Mouse (Mus musculus) thymus, postnatal 25 days (tissue): Measurements from ENCODE around the gene Maml2.

ENCODE experiments used
- DNase-seq: peaks from one replicate; pipeline ENCODE4 v3.0.0; 2022

Maml2 gene

DNA sequence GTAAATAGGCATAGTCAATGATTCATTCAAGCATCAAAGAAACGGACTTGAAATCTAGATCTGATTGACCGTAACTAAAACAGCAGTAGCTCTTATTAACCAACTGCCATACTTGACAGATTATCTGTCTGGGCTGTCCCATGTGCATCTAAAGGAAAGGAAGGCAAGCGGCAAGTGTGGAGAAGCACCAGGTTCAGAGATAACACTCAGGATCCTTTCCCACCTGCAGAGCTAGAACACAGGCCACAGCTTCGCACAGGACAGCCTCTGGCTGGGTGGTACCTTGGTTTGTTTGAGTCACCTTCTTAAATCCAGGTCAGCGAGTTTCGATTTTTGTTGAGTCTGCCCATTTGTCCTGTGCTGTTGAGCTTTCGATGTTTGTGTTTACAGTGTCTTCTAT lies 240.4 kb downstream of the Maml2 start:
- DNase-seq, result no peak

DNA sequence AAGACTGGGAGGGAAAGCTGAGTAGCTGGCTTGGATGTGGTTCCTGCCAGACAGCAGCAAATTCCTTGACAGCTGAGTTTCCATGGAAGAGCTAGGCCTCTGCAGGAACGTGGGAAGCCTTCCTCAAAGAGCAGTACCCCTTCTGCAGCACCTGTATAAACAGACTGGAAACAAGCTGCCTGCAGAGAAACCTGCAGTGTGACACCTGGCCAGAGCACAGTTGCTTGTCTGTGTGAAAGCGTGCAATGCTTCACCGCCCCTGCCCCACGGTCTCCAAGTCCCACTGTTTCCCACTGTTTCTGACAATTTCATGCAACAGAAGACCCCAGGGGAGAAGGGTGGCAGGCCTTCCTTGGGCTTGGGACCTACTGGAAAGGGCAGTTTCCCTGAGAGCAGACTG lies 241.8 kb downstream of the Maml2 start:
- no peak for DNase-seq

DNA sequence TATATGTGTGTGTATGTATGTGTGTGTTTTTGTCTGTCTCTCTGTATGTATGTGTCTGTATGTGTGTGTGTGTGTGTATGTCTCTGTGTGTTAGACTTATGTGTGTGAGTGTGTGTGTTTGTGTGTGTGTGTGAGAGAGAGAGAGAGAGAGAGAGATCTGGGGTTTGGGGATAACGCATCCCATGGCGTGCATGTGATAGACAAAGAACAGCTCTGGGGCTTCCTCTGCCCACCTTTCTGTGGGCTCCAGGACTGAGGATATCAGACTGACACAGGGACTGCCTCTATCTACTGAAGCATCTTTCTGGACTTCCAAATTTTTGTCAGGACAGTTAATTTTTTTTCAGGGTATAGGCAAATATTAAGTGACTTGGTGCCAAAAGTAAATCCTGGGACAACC lies 242.5 kb downstream of the Maml2 start:
- no peak for DNase-seq

DNA sequence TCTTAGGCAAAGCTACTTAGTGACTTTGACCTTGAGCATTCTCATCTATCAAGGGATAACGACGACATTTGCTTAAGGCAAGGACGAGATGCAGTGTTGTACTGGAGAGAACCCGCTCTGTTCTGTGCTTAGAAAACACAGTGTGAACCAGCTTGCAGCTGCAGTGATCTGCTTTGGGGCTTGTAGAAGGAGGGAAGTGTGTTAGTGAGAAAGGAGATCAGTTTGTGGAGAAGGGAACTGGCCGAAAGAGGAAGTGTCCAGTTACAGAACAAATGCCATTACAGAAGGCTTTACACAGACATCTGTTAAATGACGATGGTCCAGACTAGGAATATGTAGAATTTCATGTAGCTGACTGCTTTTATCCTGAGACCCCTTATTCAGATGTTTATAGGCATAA lies 243.0 kb downstream of the Maml2 start:
- no peak for DNase-seq

DNA sequence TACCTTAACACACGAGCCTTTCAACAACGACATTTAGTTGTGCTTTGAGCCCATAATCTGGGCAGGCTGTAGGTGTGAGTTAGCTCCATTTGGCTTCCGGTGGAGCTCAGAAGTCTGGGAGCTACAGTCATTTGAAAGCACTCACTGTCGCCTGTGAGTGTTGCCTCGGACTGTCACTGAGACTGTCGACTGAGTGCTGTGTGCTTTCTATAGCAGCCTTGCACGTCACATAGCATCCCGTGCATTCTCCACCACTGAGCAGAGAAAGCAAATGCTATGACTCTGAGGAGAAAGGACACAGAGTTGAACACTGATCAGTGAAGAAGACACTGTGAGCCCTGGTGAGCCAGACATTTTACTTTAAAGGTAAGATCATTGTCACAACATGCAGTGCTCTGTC lies 245.4 kb downstream of the Maml2 start:
- no peak for DNase-seq

DNA sequence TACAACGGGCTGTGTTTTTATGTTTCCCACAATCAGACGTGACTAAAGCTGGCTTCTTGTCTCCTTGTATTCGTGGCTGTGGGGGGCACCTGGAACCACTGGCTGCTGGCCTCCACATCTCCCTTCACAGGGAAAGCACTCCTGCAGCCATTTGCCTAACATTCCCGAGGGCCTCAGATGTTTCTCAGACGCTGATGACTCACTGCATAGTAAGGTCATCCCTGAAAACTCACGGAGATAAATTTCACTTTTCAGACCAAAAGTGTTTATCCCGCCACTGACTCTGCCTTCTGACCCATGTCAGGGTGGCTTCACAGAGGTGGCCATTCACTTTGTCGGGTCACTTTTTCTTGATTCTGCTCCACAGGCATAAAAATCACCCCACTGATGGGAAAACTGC lies 246.4 kb downstream of the Maml2 start:
- no peak for DNase-seq

DNA sequence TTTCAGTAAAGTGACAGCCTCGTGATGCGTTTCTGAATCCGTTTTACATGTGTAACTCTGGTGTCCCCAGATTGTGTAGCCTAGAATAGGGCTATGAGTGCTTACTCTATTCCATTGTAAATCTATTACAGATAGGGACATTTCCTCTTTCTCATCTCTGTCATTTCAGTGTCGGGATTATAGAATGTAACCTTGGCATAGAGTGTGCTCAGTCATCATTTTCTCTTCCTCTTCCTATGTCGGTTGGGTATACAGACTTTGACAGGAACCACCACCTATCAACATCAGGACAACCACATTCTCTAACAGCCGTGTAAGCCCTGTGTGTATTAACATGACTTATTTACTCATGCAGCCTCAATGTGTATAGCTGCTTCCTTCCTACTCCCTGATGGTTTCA lies 248.0 kb downstream of the Maml2 start:
- DNase-seq, result no peak

DNA sequence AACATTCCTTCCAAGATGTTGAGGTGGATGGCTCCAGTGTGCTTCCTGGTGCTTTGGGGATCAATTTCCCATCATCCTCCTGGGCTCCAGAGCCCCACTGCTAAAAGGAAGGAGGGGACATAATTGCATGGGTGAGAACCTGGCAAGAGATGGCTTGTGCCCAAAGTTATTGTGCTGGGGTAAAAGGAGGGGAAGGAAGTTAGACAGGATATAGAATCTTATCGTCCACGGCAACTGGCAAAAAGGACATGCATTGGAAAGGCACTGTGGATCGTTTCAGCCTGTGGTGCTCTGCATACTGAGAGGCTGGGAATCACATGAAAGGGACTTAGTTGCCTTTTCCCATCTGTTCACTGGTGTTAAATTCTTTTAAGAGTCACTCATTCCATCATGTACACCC lies 252.2 kb downstream of the Maml2 start:
- no peak for DNase-seq

DNA sequence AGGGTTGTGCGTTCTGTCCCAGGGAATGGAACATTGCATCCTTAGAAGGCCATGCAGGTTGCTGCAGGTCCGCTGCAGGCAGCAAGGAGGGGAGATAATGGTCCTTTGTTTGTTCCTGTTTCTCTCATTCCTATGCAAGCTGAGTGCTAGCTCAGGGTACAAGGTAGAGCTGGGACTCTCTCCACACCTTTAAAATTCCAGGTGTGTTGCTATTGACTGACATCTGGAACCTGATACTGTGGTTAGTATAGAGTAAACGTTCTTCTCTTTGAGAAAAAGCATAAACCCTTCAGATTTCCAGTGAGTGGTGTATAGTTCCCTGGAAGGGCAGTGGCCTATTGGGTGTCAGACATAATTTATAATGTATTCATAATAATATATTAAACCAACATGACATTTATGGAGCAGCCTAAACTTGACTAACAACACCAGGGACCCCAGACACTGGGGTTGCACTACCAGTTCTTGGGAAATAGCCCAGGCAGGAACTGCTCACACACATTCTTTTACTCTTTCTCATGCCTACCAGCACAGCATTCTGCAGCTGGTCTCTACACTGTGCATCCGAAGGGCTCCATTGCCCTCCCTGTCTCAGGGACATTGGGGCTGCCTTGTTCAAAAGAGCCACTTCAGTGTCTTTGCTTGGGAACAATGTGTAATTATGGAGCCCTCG lies 254.8 kb downstream of the Maml2 start:
- no peak for DNase-seq

DNA sequence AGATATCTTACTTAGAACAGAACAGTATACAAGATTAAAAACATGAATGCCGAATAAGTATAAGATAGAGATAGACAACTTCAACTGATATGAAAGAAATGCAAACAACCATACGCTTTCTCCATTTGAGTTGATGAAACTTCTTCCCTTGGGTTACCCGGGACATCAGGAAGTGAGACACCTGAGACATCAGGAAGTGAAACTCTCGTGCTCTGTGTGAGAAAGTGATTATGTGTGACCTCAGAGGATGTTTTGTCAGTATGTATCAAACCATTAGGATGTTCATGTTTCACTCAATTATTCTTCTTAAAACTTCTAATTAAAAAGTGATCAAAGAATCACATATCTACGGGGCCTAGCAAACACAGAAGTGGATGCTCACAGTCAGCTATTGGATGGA lies 257.0 kb downstream of the Maml2 start:
- DNase-seq, result no peak

DNA sequence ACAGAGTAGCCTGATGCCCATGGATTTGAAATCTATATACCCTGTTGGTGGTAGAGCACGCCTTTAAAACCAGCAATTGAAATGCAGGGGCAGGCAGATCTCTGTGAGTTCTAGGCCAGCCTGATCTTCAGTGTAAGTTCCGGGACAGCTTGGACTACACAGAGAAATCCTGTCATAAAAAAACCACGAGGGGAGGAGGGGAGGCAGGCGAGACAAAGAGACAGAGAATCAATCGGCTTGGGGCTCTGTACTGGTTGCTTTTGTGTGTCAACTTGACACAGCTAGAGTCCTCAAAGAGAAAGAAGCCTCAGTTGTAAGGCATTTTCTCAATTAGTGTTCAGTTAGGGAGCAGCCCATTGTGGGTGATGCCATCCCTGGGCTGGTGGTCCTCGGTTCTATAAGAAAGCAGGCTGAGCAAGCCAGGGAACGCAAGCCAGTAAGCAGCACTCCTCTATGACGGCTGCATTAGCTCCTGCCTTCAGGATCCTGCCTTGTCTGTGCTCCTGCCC lies 258.3 kb downstream of the Maml2 start:
- no peak for DNase-seq

DNA sequence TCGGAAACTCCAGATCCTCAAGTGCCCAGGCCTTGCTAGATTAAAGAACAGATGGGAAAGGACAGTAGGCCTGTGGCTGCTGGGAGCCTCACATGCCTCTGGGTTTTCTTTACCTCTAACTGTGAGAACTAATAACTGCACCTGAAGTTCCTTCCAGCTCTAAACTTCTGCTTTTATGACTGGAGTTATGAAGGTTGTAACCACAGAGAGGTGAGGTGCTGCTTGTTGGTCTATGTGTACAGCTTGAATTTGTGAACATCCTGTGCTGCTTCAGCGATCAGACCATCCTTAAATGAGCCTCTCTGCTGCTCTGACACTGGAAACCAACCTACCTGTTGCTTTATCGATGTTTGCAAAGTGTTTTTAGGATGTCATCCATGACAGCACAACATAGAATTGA lies 258.9 kb downstream of the Maml2 start:
- no peak for DNase-seq

DNA sequence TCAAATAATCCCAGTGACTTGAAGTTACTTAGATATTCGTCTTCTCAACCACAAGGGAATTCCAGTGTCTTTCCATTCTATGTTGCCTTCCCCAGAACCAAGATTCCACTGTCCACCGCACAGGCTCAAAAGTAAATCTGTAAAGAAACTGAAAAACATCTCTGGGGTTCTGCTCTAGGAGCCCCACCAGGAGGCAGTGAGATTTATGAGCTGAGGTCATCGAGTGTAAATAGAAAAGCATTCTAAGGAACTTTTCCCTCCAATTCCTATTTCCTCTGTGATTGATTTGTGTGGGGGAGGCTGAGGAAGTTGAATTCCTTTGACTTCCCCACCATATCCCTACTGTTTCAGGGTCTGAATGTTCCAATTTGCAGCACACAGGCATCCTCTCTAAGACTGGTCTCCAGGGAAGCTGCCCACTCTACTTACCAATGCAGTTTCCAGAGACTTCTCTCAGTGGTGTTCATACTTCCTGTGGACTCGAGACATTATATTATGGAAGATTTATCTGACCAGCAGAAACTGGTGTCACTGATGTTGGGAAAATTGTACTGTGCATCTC lies 261.1 kb downstream of the Maml2 start:
- DNase-seq, result no peak

DNA sequence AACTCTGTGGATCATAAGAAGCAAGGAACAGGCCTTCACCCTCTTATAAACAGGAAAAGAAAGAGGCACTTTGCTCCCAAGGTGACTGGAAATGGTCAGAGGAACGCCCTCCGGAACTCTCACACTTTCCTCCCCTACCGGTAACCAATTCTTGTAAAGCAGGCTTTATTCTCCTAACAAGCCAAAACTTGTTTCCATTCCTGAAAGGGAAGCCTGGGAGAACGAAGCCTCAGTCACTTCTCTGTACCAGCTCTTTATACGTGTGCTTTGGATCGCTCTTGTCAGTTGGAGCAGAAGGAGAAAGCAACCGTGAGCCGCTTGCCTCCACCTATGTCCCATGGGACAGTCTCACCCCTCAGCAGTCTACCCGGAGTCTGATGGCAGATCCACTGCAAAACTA lies 262.9 kb downstream of the Maml2 start:
- DNase-seq, result no peak

DNA sequence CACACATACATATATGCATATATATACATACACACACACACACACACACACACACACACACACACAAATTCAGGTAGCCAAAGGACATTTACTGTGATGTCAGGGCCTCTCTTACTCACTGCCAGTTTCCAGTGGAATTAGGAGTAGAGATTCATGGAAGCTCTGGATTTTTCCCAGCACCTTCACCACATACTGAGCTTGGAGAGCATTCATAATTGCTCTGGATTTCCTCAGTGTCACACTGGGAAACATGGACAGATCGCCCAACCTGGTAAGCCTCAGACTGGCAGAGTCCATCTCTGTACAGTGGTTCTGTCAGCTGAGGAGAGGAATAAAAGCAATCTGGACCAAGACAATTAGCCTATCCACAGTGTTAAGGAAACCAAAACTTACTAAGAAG lies 263.6 kb downstream of the Maml2 start:
- DNase-seq, result no peak

DNA sequence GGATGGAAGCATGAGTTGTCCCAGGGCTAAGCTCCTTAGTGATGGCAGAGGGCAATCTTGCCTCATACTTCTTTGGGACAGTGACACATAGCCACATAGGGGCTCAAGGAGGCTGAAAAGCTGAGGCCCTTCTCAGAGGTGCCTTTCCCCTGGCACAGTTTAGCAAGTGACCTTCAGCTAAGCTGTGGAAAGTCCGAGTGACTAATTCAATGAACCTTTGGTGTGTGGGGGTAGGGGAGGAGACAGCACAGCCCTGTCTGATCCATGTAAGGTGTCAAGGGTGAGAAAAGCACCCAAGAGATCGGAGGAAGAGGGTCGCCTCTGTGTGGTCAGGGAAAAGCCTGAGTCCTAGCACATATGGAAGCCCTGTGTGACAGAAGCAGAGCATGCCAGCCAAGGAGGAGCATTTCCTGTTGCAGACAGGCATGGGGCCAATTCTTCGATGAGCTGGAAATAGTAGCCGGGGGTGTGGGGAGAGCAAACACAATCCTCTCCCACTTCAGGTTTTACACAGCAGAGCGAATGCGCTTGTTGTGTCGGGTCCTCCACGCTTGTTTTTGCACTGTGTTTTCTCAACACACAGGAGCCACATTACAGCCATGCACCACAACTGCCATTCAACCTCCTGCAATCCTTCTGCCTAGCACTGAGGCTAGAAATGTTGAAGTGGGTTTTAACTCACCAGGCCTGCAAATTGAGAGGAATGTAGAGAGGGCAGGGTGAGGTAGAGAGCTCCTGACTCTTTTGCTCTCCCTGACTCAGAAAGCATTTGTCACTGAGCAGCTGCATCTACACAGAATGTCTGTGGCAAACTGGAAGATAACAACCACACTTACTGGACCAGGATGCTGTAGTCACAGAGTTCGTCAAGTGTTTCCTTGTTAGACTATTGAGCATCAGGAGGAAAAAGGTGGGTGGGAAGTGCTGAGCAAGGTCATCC lies 266.0 kb downstream of the Maml2 start:
- DNase-seq, result no peak

DNA sequence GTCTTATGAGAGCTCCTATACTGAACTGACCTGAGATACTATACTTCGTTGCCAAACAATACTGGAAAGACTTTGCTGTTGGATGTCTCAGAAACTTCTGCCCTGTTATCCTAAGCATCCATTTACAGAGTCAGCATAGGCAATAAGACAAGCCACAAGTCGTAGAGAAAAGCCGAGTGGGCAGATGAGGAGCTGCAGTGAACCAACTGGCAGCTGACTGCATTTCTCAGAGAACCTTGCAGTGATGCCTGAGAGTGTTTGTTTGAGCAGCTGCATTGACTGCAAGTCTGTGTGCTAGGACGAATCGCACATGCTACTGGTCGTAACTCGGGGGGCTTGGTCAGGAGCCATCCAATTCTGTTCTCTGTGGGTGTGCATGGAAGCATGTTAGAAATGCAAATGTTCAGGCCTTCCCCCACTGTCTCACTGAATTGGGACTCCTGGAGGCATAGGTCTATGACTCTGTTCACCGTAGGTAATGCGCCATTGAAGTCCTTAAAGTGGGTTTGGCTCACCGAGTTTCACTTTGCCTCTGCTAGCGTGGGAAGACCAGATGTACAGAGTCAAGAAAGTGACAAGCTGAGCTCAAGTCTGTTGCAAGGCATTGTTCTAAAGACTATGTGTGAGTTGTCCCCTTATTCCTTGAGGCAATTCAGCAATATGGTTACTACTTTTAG lies 267.7 kb downstream of the Maml2 start:
- DNase-seq, result no peak

DNA sequence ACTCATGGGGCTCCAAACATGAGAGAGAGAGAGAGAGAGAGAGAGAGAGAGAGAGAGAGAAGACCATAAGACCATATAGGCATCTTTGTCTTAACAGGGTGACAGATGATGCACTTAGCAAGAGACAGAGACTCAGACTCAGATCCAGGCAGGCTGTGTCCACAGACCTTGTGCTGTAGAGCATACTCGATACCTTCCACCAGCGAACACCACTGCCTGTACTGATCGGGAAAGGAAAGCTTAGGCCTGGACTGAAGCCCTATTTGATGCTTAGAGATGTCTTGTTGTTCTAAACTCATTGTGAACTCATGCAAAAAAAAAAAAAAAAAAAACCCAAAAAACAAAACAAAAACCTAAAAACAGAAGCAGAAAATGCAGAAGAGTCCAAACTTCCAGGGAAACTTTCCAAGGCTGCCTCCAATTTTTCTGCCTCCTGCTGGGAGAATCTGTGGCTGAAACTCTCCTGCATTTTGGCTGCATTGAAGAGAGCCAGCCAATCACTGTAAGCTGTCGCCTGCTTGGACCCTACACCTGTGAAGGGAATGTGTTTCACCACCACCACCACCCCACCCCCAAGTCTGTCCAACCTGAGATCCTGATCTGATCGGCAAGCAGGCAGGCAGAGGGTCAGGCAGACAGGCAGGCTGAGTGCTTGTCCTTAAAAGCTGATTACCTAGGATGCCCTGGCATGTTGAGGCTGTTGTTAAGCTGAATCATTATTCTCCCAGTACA lies 268.6 kb downstream of the Maml2 start:
- DNase-seq, result no peak

DNA sequence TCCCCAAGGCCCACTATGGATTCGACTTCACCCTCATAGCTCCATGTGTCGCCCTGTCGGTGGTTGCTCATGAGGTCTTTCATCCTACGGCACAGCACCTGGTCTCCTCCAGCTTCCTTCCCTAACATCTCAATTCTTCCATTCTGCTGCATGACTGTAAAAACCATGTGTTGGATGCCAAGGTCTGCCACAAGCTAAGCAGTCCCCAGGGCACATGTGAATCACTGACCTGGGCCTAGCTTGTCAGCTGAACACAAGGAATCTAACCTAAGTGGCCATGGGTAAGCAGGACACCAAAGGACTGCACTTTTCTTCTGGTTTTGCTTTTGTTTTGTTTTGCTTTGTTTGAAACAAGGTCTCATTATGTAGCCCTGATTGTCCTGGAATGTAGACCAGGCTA lies 271.3 kb downstream of the Maml2 start:
- DNase-seq, result no peak

DNA sequence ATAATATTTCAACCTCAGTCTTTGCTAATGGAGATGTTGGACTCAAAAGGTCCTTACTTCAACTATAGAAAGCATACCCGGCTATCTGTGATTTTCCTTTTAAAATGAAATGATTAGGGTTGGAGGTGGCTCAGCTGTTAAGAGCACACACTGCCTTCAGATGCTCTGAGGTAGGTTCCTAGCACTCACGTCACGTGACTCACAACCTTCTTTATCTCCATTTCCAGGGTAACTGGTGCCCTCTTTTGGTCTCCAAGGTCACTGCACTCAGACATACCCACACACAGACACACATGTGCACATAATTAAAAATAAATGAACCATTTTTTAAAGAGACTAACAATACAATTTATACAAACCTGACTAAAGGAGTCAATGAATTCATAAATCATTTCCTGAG lies 275.1 kb downstream of the Maml2 start:
- no peak for DNase-seq

DNA sequence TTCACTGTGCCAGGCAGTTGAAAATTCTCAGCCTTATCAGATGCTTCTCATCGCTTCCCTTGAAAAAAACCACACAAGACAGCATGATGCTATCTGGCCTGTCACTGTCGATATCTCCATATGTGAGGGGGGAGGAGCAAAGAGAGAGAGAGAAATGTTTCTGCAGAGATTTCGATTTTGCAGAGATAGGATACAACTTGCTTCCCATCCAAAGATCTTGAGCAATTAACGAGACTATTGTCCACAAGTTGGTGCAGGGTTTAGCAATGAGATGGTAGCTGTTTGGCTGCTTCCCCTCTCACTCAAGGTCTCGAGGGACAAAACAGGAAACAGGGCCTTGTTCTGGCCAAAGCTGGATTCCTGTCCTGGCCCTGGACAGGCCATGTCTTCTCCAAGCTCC lies 276.3 kb downstream of the Maml2 start:
- DNase-seq, result no peak

DNA sequence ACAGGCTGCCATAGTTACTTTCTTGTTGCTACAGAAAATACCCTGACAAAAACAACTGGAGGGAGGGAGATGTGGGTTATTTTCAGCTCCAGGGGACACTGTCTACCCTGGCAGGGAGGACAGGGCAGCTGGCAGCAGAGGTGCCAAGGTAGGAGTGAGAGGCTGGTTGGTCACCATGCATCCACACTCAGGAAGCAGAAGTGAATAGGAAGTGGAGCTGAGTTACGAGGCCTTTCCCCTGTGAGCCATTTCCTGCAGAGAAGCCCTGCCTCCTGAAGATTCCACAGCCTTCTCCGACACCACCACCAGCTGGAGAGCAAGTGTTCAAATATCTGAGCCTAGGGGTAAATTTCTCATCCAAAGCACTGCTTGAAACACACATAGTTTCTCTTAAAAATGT lies 277.2 kb downstream of the Maml2 start:
- DNase-seq, result no peak

DNA sequence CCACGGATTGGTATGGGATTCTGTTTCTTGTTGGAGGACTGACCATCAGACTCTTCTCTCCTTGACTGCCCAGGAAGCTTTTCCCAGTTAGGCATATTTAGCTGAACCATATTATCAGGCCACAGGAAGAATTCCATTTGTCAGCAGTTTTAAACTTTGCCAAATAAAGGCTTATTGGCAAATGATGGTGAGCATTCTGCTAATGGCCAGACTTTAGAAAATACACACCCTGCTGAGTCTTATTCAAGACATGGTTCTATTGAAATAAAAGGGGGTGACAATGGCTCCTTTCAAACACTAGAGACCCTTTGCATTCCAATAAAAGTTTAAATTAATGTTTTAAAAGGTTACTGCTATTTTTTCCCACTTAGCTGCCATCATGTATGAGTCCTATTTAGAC lies 279.4 kb downstream of the Maml2 start:
- no peak for DNase-seq
